Mouse (Mus musculus): Measurements from ENCODE around the gene Srrm1.

GRCm38 (mm10) chr4:135286033-135286622, 67.0 kb downstream of the Srrm1 start:
- TF ChIP-seq CTCF (IDR thresholded peaks at IDR 0.05; ENCODE audit: insufficient read depth, low read depth, low read length) (no peak), POLR2A (IDR thresholded peaks at IDR 0.05; ENCODE audit: insufficient read depth, low read depth, low read length) (no peak)
